Mouse (Mus musculus): ENCODE measurements around the gene Olfr437. TPM values are rescaled to one million over a fixed set of nuclear protein-coding genes. Genes with fewer than 3 reads are reported as not detected.

The Olfr437 gene
- polyA plus RNA-seq, 1 experiment from 2014 or later, result not detected

Other genes with a start within 250 kb of the Olfr437 start
- not detected in 2 replicates for gene Olfr446, start 241.9 kb upstream of the Olfr437 start, polyA plus RNA-seq (2016; fragmentation: Nextera tagmentation; extraction: Ambion mirVana)
- gene Olfr444, start 214.2 kb upstream of the Olfr437 start, polyA plus RNA-seq (2016; fragmentation: Nextera tagmentation; extraction: Ambion mirVana), result not detected in 2 replicates
- not detected in 2 replicates for gene Olfr441, start 56.9 kb upstream of the Olfr437 start, polyA plus RNA-seq (2016; fragmentation: Nextera tagmentation; extraction: Ambion mirVana)
- not detected in 2 replicates for gene Olfr237-ps1, start 16.7 kb upstream of the Olfr437 start, polyA plus RNA-seq (2016; fragmentation: Nextera tagmentation; extraction: Ambion mirVana)
- gene Olfr13, start 8.9 kb downstream of the Olfr437 start, polyA plus RNA-seq (2016; fragmentation: Nextera tagmentation; extraction: Ambion mirVana), result not detected in 2 replicates
- gene Olfr435, start 33.9 kb downstream of the Olfr437 start, polyA plus RNA-seq (2016; fragmentation: Nextera tagmentation; extraction: Ambion mirVana), result not detected in 2 replicates
- not detected in 2 replicates for gene Olfr434, start 49.7 kb downstream of the Olfr437 start, polyA plus RNA-seq (2016; fragmentation: Nextera tagmentation; extraction: Ambion mirVana)
- gene Olfr47, start 68.2 kb downstream of the Olfr437 start, polyA plus RNA-seq (2016; fragmentation: Nextera tagmentation; extraction: Ambion mirVana), result not detected in 2 replicates
- gene Arhgef5, start 102.3 kb downstream of the Olfr437 start, polyA plus RNA-seq (2016; fragmentation: Nextera tagmentation; extraction: Ambion mirVana), result 2.5 and 2.9 TPM in 2 replicates
- not detected in 2 replicates for gene Nobox, start 146.3 kb downstream of the Olfr437 start, polyA plus RNA-seq (2016; fragmentation: Nextera tagmentation; extraction: Ambion mirVana)

All from midbrain, embryonic 10.5 days (tissue).